Mouse (Mus musculus) kidney, embryonic 15.5 days (tissue): Measurements from ENCODE around the gene Frrs1l. TPM values are rescaled to one million over a fixed set of nuclear protein-coding genes. Genes with fewer than 3 reads are reported as not detected.

Experiments used
- ATAC-seq: fragments of 200-750 bp; cut with Nextera tagmentation; replicated peaks from 2 replicates; pipeline ENCODE4 v1.8.0; 2017; ENCODE audit warnings: moderate TSS enrichment; ENCODE audit not compliant: low FRiP score
- H3K27ac ChIP-seq: fragments of 300-500 bp; sonication (generic); 2 replicates; pipeline ENCODE4 v1.5.1; 2015; ENCODE audit warnings: mild to moderate bottlenecking, inconsistent platforms
- H3K27me3 ChIP-seq: fragments of 300-500 bp; sonication (generic); 2 replicates; pipeline ENCODE4 v1.6.1; 2015; ENCODE audit warnings: inconsistent platforms
- H3K36me3 ChIP-seq: fragments of 300-500 bp; sonication (generic); 2 replicates; pipeline ENCODE4 v1.6.1; 2015; ENCODE audit warnings: inconsistent platforms
- H3K4me1 ChIP-seq: fragments of 300-500 bp; sonication (generic); 2 replicates; pipeline ENCODE4 v1.6.1; 2015; ENCODE audit warnings: inconsistent platforms
- H3K4me2 ChIP-seq: fragments of 300-500 bp; sonication (generic); 2 replicates; pipeline ENCODE4 v1.6.1; 2015; ENCODE audit warnings: moderate library complexity, mild to moderate bottlenecking, inconsistent platforms
- H3K4me3 ChIP-seq: fragments of 300-500 bp; sonication (generic); replicated peaks from 2 replicates; pipeline ENCODE4 v1.5.1; 2015; ENCODE audit warnings: mild to moderate bottlenecking, inconsistent platforms
- H3K9ac ChIP-seq: fragments of 300-500 bp; sonication (generic); 2 replicates; pipeline ENCODE4 v1.6.1; 2015; ENCODE audit warnings: mild to moderate bottlenecking, inconsistent platforms
- H3K9me3 ChIP-seq: fragments of 300-500 bp; sonication (generic); replicated peaks from 2 replicates; pipeline ENCODE4 v1.6.1; 2016; ENCODE audit warnings: inconsistent platforms
- WGBS: fragments of 180-500 bp; shearing (Covaris S2); methylation state at CpG from one replicate; pipeline ENCODE4 v1.1.7; 2015; ENCODE audit warnings: mixed read lengths; 5-methylcytosine and 5-hydroxymethylcytosine counted together
- polyA plus RNA-seq: library from polyadenylated mRNA; unstranded; fragments of >200 nt; fragmentation: Nextera tagmentation; extraction: Ambion mirVana; gene quantifications from 2 replicates; pipeline ENCODE4 v1.2.1, GENCODE M21; 2015

Frrs1l gene
- polyA plus RNA-seq, 1 experiment from 2014 or later: 0.39 TPM

DNA sequence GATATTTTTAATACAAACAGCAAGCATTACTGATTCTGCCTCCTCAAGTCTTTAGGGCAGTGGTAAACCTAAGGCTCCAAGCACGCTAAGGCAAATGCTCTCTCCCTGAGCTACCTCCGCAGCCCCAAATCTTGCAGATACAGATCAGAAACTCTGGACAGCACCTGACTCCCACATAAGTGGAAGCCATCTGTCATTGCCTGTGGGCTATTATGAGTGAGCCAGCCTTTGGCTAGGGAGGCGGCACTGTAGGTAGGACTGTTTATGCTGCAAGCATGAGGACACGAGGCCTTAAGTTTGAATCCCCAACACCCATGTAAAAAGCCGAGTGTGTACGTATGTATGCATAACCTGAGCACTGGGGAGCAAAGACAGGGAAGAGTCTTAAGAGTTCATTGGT, 26.5 kb downstream of the Frrs1l start:
- Histone ChIP-seq H3K27ac (no peak overlapping the region), H3K27me3 (no peaks in the 10 kb centered on the region), H3K36me3 (no peaks in the 10 kb centered on the region), H3K9me3 (no peaks in the 10 kb centered on the region), H3K4me2 (no peak overlapping the region), H3K4me3 (no peak overlapping the region), H3K4me1 (0 out of 2 replicates have a peak, but pooled peaks cover 4% of the 10 kb centered on the region), H3K9ac (no peak overlapping the region)
- no peak for ATAC-seq
- 73% methylated on average over 6 of the region's 6 CpGs for WGBS

DNA sequence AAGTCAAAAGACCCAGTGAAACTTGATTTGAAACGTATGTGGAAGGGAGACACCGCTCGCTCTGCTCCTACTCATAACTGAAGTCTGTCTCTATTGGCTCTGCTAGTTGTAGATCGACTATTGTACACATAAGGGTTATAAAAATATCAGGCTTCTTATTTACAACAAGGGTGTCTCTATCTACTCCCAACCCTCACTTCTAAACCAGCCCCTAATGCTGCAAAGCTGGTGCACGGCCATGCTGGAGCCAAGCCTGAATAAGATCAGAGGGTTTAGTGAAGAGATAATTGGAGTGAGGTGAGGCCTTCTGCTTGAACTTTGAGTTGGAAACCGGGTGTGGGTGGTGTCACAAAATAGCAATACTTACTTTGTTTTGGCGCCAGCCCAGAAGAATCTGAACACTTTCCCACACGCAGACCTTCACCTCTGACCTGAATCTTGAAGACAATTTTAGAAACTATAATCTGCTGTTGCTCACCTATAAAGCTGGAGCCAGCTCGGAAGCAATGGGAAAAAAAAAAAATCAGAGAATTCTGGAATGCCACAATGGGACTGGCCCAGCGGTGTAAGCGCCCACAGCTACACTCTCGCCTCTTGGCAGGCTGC, 28.8 kb downstream of the Frrs1l start:
- Histone ChIP-seq H3K36me3 (no peaks in the 10 kb centered on the region), H3K9me3 (no peaks in the 10 kb centered on the region), H3K9ac (no peak overlapping the region), H3K27me3 (no peaks in the 10 kb centered on the region), H3K4me2 (no peak overlapping the region), H3K27ac (no peak overlapping the region), H3K4me3 (no peak overlapping the region), H3K4me1 (0 out of 2 replicates have a peak, but pooled peaks cover 4% of the 10 kb centered on the region)
- ATAC-seq: no peak
- WGBS: 75% methylated on average over 12 of the region's 12 CpGs

DNA sequence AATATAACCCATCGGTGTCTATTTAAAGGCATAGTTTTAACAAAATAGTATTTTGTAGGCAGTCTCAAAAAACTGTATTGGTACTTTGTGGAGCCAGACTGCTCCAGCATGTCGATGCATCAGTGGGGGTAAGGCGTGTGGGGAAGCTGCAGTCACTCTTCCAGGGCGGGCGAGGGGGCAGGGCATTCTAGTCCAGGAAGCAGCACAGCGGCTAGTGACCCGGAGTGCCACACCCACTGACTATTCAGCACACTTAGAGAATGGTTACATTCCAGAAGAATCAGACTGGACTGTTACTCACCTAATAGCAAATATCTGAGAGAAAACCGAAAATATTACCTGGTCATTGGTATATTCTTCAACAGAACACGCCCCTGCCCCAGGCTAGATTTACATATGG, 32.7 kb downstream of the Frrs1l start:
- ATAC-seq: no peak
- Histone ChIP-seq H3K9me3 (no peaks in the 10 kb centered on the region), H3K36me3 (no peaks in the 10 kb centered on the region), H3K4me3 (no peak overlapping the region), H3K27me3 (no peaks in the 10 kb centered on the region), H3K4me2 (no peak overlapping the region), H3K9ac (no peak overlapping the region), H3K4me1 (no peaks in the 10 kb centered on the region), H3K27ac (no peak overlapping the region)
- 49% methylated on average over 9 of the region's 9 CpGs for WGBS

DNA sequence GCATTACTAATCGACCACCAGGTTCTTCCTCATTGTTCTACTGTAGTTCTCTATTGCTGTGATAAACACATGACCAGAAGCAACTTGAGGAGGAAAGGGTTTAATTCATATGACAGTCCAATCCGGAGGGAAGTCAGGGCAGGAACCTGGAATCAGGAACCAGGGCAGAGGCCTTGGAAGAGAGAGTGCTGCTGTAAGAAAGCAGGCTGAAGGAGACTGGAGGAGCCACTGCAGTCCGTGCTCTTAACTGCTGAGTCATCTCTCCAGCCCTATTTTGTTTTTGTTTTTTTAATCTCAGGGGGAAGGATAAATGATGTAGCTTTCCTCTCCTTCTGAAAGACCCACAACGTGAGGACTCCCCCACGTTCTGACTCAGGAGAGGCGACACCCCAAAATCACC, 37.0 kb downstream of the Frrs1l start:
- Histone ChIP-seq H3K9ac (no peak overlapping the region), H3K4me1 (0 out of 2 replicates have a peak, but pooled peaks cover 5% of the 10 kb centered on the region), H3K36me3 (no peaks in the 10 kb centered on the region), H3K27ac (no peak overlapping the region), H3K4me2 (no peak overlapping the region), H3K27me3 (no peaks in the 10 kb centered on the region), H3K9me3 (no peaks in the 10 kb centered on the region), H3K4me3 (no peak overlapping the region)
- ATAC-seq: no peak
- WGBS: 58% methylated on average over 6 of the region's 6 CpGs

DNA sequence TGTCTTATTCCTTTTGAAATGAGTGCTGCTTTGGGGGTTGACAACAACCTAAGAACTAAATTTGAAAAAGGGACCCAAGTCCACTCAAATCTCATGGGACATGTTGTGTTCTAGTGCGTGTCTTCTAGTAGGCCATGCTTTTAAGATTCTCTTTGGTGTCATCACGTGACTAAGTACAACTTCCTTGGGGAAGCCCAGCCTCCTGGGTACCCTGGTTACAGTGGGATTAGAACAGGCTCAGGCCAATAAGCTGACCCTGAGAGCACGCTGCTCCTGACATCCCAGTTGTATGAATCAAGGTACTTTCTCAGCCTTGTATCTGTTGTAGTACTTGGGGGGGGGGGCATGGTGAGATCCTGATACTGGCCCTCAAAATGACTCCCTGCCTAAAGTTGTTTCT, 38.5 kb downstream of the Frrs1l start:
- 91% methylated on average over 3 of the region's 3 CpGs for WGBS
- Histone ChIP-seq H3K36me3 (no peaks in the 10 kb centered on the region), H3K27me3 (no peaks in the 10 kb centered on the region), H3K4me3 (no peak overlapping the region), H3K4me1 (peaks cover 11% of the 10 kb centered on the region; the same call in 1 of the 2 replicates), H3K4me2 (no peak overlapping the region), H3K27ac (no peak overlapping the region), H3K9ac (no peak overlapping the region), H3K9me3 (no peaks in the 10 kb centered on the region)
- ATAC-seq: no peak

DNA sequence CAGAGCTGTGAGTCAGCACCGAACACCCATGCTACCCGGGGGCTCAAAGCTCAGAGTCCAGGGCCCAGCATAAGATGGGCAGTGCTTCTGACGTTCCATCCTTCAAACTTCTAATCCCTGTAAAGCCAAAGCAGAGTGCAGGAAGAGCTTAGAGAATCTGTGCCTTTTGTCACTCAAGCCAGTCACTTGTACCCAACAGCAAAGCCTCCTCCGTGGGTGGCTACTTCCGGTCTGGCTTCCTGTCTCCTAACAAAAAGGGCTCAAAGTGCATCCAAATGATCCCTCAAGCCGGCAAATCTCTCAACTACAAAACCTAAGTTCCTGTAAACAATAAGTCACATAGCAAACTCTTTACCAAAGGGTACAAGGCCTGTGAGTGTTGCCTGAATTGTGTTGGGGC, 40.7 kb downstream of the Frrs1l start:
- no peaks in the 10 kb centered on the region for H3K36me3 ChIP-seq
- H3K9me3 ChIP-seq: no peaks in the 10 kb centered on the region
- ATAC-seq: no peak
- H3K27ac ChIP-seq: no peak overlapping the region
- peaks cover 26% of the 10 kb centered on the region for H3K4me1 ChIP-seq
- no peak overlapping the region for H3K4me3 ChIP-seq
- no peak overlapping the region for H3K4me2 ChIP-seq
- 67% methylated on average over 6 of the region's 6 CpGs for WGBS
- no peak overlapping the region for H3K9ac ChIP-seq
- no peaks in the 10 kb centered on the region for H3K27me3 ChIP-seq

DNA sequence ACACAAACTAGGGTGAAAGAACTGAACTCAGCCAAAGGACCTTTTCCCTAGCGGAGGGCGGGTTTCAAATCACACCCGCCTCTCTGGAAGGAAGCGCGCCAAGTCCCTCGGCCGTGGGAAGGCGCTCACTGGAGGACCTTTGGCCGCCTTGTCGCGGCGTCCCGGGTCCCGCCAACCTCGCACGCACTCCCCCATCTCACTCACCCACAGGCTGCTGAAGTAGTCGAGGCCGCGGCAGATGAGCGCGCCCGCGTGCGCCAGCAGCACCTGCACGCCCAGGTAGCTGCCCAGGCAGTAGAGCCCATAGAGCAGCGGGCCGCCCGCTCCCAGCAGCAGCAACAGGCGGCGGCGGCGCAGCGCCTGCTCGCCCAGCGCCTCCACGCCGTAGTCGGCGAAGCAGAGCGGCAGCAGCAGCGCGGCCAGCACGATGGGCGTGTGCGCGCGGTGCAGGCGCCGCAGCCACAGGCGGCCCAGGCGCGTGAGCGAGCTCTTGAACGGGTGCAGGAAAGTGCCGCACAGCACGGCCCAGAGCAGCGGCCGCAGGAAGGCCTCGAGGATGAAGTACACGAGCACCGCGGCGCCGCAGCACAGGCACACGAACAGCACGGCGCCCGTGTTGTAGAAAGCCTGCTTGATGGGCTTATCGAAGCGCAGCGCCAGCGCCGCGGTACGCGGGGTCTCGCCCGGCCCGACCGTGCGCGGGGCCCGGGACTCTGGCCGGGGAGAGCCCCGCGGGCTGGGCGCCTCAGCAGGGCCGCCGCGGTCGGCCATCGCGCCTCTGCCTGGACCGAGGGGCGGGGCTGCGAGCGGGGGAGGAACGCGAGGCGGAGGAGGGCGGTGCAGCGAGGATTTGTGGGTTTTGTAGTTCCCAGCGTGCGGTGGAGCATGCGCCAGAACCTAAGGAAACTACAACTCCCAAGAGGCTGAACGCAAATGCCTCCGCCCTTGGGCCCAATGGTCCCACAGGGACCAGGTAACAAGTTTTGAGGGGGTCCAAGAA, 43.2 kb downstream of the Frrs1l start, which contains the start of gene Tmem245:
TSS of gene Tmem245 (minus strand) at position 797 of the 1,000 bp plus-strand sequence.
- under 1% methylated on average over 105 of the region's 107 CpGs for WGBS
- Histone ChIP-seq H3K36me3 (no peaks in the 10 kb centered on the region), H3K9ac (peak within 1 kb of the TSS; percentile 85), H3K9me3 (no peaks in the 10 kb centered on the region), H3K4me1 (peaks cover 45% of the 10 kb centered on the region), H3K27ac (peak within 1 kb of the TSS; percentile 96), H3K27me3 (no peaks in the 10 kb centered on the region), H3K4me3 (peak within 1 kb of the TSS; percentile 79), H3K4me2 (peak within 1 kb of the TSS; percentile 70)
- ATAC-seq: peak; percentile 96

DNA sequence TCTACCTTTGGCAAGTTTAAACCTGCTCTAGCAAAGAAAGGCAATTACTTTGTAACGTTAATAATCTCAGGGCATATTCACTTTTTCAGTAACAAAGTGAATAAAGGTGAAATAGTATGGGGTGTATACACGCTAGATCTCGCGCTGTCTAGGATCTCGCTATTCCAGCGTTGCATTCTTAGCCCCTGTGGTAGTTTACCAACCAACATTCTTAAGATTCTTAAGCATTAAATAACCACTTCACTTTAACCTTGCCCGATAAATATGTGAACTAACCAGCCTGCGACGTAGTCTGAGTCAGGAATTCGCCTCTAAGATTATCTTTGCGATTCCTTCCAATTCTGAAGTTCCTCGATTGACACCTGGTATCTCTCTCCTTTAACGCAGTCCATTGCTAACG, 44.0 kb downstream of the Frrs1l start:
- ATAC-seq: peak; percentile 27; the same call in 1 of the 2 replicates
- Histone ChIP-seq H3K36me3 (no peaks in the 10 kb centered on the region), H3K9ac (peak overlapping the region; percentile 85), H3K4me3 (peak overlapping the region; percentile 79), H3K27ac (peak overlapping the region; percentile 96), H3K27me3 (no peaks in the 10 kb centered on the region), H3K9me3 (no peaks in the 10 kb centered on the region), H3K4me2 (peak overlapping the region; percentile 70), H3K4me1 (peaks cover 45% of the 10 kb centered on the region)
- under 1% methylated on average over 14 of the region's 14 CpGs for WGBS

DNA sequence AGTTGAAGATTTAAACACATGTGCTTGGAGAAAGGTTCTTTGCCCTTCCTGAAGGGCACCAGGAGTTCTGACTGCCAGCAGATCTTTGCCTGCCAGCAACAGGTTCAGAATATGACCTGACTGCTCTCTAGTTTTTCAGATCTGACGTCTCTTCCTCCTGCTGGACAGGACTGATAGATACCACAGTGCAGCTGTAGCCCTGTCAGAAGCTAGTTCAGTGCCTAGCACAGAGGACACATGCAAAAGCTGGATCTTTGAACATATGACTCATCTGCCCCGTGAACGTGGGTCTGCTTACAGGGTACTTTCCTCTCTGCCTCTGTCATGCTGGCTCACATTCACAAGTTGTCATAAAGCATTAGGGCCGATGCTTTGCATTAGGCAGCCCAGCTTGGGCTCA, 45.9 kb downstream of the Frrs1l start:
- no peak for ATAC-seq
- 61% methylated on average over 4 of the region's 4 CpGs for WGBS
- Histone ChIP-seq H3K27ac (no peak overlapping the region), H3K9me3 (no peaks in the 10 kb centered on the region), H3K4me3 (no peak overlapping the region), H3K4me2 (no peak overlapping the region), H3K27me3 (no peaks in the 10 kb centered on the region), H3K9ac (0 out of 2 replicates have a peak overlapping the region, but pooled peaks have one; percentile 6), H3K36me3 (no peaks in the 10 kb centered on the region), H3K4me1 (peaks cover 50% of the 10 kb centered on the region)

DNA sequence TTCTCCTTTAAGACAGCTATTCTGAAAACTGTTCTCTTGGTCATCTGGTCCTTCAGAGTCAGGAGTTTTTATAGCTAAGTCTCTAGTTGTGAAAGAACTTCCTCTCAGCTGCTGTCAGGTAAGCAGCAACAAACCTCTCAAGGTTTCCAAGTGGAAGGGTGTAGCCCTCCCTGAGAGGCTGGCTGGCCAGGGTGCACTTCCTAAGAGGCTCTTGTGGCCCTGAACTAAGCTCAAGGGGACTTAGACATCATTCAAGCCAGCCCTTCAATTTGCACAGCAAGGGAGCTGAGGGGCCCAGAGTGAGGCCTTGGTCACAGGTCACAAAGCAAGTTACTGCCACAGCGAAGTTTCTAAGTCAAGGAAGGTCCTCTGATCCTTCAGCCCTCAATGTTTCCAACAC, 46.9 kb downstream of the Frrs1l start:
- H3K27me3 ChIP-seq: no peaks in the 10 kb centered on the region
- H3K27ac ChIP-seq: 0 out of 2 replicates have a peak overlapping the region, but pooled peaks have one; percentile 1
- peaks cover 49% of the 10 kb centered on the region for H3K4me1 ChIP-seq
- WGBS: 33% methylated on average over 1 of the region's 1 CpGs
- H3K36me3 ChIP-seq: no peaks in the 10 kb centered on the region; the same call in 1 of the 2 replicates
- H3K9me3 ChIP-seq: no peaks in the 10 kb centered on the region
- H3K4me2 ChIP-seq: no peak overlapping the region
- no peak overlapping the region for H3K9ac ChIP-seq
- H3K4me3 ChIP-seq: no peak overlapping the region
- ATAC-seq: no peak

DNA sequence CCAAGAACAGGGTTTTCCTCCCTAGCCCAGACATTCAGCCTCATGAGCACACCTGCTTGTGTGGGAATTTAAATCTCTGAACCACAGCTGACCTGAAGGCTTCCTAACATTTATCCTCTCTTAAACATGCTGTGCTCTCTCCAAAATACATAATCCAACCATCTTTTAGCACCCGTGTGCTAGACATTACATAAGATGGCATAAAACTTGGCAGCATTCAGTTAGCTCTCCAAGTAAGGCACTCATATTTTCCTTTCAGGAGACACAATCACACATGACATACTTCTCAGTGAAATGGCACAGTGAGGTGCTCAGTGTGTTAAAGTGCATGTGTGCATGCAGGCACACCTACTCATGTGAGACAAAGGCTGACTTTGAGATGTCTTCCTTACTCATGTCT, 47.6 kb downstream of the Frrs1l start:
- Histone ChIP-seq H3K27me3 (no peaks in the 10 kb centered on the region), H3K4me2 (no peak overlapping the region), H3K27ac (no peak overlapping the region), H3K4me3 (no peak overlapping the region), H3K4me1 (peaks cover 45% of the 10 kb centered on the region), H3K36me3 (no peaks in the 10 kb centered on the region; the same call in 1 of the 2 replicates), H3K9ac (no peak overlapping the region), H3K9me3 (no peaks in the 10 kb centered on the region)
- ATAC-seq: no peak
- WGBS: 88% methylated on average over 1 of the region's 1 CpGs

DNA sequence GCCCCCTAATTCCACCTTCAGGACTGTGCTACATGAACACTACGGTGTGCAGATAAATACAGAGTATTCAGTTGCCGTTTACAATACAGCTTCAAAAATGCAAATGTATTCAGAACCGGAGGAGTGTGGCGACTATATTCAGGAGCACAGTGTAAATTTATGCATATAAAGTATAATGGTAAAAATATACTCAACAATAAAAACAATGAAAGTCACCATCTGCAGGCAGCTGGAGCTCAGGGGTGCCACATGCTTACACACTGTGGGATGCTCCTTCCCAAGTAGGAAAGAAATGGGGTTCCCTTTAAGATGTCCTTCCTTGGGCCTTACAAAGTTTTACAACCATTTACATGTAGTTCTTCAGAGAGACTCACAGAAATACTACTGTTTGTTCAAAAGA, 48.7 kb downstream of the Frrs1l start:
- no peaks in the 10 kb centered on the region; the same call in 1 of the 2 replicates for H3K36me3 ChIP-seq
- 90% methylated on average over 4 of the region's 4 CpGs for WGBS
- no peaks in the 10 kb centered on the region for H3K27me3 ChIP-seq
- no peak overlapping the region for H3K4me2 ChIP-seq
- no peak overlapping the region for H3K4me3 ChIP-seq
- H3K4me1 ChIP-seq: peaks cover 49% of the 10 kb centered on the region
- H3K9me3 ChIP-seq: no peaks in the 10 kb centered on the region
- H3K27ac ChIP-seq: no peak overlapping the region
- H3K9ac ChIP-seq: no peak overlapping the region
- no peak for ATAC-seq
